Mouse (Mus musculus) kidney, adult 2 months (tissue): ENCODE data around the gene Fbxl20. TPM values are rescaled to one million over a fixed set of nuclear protein-coding genes. Genes with fewer than 3 reads are reported as not detected.
"Not testable (repeated sequence)": the region's sequence is repeated elsewhere in the genome, so short reads cannot be mapped to it uniquely, and the experiment has no call there.

Experiments
- DNase-seq: peaks from one replicate; pipeline ENCODE4 v3.0.0; 2021
- H3K27ac ChIP-seq: fragments of 200-500 bp; 2 replicates; pipeline ENCODE4 v1.5.1; 2012; ENCODE audit warnings: low read depth, low read length, control low read depth, inconsistent platforms; ENCODE audit not compliant: insufficient read depth
- H3K27me3 ChIP-seq: fragments of 200-500 bp; replicated peaks from 2 replicates; pipeline ENCODE4 v1.6.1; 2012; ENCODE audit warnings: mild to moderate bottlenecking, moderate library complexity, low read length, inconsistent platforms; ENCODE audit not compliant: control insufficient read depth, insufficient read depth
- H3K36me3 ChIP-seq: fragments of 200-500 bp; 2 replicates; pipeline ENCODE4 v1.6.1; 2012; ENCODE audit warnings: mild to moderate bottlenecking, moderate library complexity, low read length, inconsistent platforms; ENCODE audit not compliant: control insufficient read depth, insufficient read depth
- H3K4me1 ChIP-seq: fragments of 200-500 bp; 2 replicates; pipeline ENCODE4 v1.6.1; 2011; ENCODE audit warnings: low read length; ENCODE audit not compliant: control insufficient read depth, insufficient read depth
- H3K4me3 ChIP-seq: fragments of 200-500 bp; 2 replicates; pipeline ENCODE4 v1.5.1; 2011; ENCODE audit warnings: mild to moderate bottlenecking, low read depth, low read length, control low read depth; ENCODE audit not compliant: insufficient read depth
- CTCF ChIP-seq: fragments of 200-500 bp; conservative IDR thresholded peaks from 2 replicates; pipeline ENCODE4 v1.5.1; 2011; ENCODE audit warnings: low read depth, mild to moderate bottlenecking, control low read depth, low read length, moderate library complexity, mixed read lengths; ENCODE audit not compliant: insufficient read depth, insufficient read length
- POLR2A ChIP-seq: fragments of 200-500 bp; IDR thresholded peaks from one replicate; pipeline ENCODE4 v1.6.1; 2011; ENCODE audit warnings: low read depth, low read length, control low read depth
- WGBS: fragments of 180-500 bp; shearing (Covaris S2); methylation state at CpG from one replicate; pipeline ENCODE4 v1.1.7; 2018; 5-methylcytosine and 5-hydroxymethylcytosine counted together
- polyA plus RNA-seq: library from polyadenylated mRNA; depleted of rRNA; stranded (reverse); fragments of >200 nt; gene quantifications from 2 replicates; pipeline ENCODE4 v1.2.3, GENCODE M21; 2012; rRNA removed

Gene Fbxl20
- polyA plus RNA-seq: 15.3 and 17.4 TPM in 2 replicates

DNA sequence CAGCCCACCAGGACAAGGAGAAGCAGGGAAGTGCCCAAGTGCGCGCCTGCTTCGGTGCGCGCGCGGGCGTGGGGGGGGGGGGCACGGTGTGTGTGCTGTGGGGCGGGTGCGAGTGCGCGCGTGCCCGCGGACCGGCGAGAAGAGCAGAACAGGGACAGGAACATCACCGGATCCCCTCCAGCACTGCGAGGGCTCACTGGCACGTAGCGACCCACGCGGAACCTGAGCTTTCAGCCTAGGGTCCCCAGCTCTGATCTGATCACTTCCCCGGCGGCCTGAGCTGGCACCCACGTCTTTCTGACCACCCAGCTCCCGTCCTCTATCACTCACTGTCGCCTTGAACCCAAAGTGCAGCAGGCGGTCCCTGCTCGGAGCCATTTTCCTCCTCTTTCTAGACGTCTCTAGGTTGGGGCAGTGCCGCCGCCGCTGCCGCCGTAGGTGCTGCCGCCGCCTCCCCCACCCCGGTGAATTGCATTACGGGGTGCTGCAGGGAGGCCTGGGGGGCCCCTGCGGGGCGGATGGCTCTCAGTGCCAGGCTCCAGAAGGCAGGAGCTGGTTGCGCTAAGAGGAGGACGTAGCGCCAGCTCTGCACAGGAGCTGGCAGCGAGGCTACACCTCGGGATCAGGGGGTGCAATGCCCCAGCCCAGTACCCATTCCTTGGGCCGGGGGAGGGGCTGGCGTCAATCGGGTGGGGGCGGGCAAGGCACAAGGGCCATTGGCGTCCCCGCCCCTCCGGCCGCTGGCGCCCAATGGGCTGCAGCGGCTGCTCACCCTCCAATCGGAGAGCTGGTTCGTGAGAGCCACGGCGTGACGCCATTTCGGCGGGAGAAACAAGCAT, at the start of gene Fbxl20:
Gene Fbxl20 (minus strand): TSS at position 618 of the 839 bp plus-strand sequence.
- Histone ChIP-seq H3K4me1 (no peaks in the 10 kb centered on the region; the same call in 1 of the 2 replicates), H3K4me3 (peak within 1 kb of the TSS; percentile 73), H3K27ac (peak within 1 kb of the TSS; percentile 87), H3K27me3 (no peaks in the 10 kb centered on the region), H3K36me3 (peaks cover under 1% of the 10 kb centered on the region; the same call in 1 of the 2 replicates)
- TF ChIP-seq CTCF (no peak), POLR2A (no peak)
- 1% methylated on average over 50 of the region's 65 CpGs for WGBS
- DNase-seq: peak; percentile 96

DNA sequence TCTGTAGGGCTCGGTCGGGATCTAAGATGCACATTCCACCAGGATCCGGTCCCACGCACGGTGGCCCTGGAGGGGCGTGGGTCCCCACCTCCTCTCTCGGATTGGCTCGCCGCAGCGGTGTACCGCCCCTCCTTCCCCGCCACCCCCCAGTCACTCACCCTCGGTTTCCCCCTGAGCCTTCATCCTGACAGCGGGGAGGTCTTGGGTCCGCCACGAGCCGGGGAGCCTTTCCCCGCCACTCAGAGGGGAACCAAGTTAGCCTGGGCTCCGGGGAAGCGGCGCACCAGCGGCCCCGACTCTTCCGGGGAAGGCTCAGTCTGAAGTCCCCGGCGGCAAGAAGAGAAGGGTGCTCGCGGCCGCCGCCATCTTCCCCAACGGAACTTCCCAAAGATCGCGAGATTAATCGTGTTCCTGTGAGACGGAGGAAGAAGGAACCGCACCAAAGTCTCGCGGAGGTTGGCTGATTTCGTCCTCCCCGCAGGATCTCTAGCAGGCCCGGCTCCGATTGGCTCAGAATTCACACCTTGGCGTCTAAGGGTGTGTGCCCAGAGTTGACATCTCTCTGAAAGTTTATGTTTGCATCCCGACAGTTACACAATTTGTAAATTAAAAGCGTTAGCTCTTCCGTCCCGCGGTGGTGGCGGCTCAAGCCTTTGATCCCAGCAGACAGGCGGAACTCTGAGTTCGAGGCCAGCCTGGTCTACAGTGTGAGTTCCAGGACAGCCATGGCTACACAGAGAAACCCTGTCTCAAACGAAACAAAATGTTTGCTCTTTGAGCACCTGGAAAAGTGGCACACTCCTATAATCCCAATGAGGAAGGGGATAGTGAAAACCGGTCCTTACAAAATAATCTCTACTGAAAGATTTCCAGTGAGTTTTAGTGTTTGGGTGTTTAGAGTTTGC, 43.0 kb upstream of the Fbxl20 start, which contains the start of gene Med1:
Gene Med1 (minus strand): TSS at position 393 of the 905 bp plus-strand sequence.
- Histone ChIP-seq H3K36me3 (no peaks in the 10 kb centered on the region), H3K4me3 (peak within 1 kb of the TSS; percentile 66), H3K4me1 (peaks cover 2% of the 10 kb centered on the region; the same call in 1 of the 2 replicates), H3K27me3 (no peaks in the 10 kb centered on the region), H3K27ac (peak within 1 kb of the TSS; percentile 67)
- under 1% methylated on average over 52 of the region's 53 CpGs for WGBS
- DNase-seq: peak; percentile 97
- no peak for TF ChIP-seq CTCF
- peak; percentile 18 for TF ChIP-seq POLR2A

DNA sequence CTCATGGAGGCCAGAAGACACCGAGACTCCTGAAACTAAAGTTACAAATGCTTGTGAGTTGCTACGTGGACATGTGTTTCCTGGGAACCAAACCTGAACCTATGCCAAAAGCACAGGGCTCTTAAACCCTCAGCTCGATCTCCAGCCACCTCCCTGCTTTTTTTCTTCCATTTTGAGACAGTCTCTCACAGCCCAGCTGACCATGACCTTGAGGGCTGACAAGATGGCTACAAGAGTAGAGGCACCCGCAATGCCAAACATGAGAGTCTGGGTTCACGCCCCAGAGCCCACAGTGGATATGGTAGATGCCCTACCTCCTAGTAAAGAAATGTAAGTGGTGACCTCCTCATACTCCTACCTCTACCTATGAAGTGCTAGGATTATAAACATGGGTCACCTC, 40.6 kb upstream of the Fbxl20 start:
- DNase-seq: no peak
- Histone ChIP-seq H3K4me3 (no peak overlapping the region), H3K27me3 (no peaks in the 10 kb centered on the region), H3K27ac (no peak overlapping the region), H3K4me1 (peaks cover 2% of the 10 kb centered on the region; the same call in 1 of the 2 replicates), H3K36me3 (no peaks in the 10 kb centered on the region)
- TF ChIP-seq POLR2A (no peak), CTCF (no peak)
- 58% methylated on average over 5 of the region's 5 CpGs for WGBS

DNA sequence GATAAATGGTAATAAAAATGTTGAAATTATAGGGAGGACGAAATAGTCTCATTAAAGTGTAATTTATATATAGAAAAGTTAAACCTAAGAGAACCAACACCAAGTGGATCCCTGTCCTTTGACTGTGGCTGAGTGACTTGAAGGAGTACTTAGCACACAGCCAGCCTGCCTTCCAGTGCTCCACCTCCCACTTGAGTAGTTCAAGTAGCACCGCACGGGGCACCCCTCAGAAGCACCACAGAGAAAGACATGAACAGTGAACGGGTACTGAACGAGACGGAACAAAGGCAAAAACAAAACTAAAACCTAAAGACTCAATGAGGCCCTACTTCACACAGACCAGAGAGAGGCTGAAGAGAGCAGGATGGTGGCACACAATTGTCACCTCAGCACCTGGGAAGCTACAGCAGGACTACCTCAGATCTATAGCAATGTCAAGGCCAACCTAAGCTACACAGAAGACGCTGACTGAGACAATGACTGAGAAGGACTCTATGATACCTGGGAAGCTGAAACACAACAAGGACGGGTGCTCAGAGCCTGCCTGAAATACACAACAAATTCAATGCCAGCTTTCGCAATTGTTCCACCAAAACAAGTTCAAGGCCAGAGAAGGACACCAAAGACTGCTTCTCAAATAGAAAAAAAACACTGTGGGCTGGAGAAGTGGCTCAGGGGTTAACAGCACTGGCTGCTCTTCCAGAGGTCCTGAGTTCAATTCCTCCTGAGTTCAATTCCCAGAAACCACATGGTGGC, 37.6 kb upstream of the Fbxl20 start:
- Histone ChIP-seq H3K27me3 (no peaks in the 10 kb centered on the region), H3K27ac (no peak overlapping the region), H3K4me3 (no peak overlapping the region), H3K36me3 (no peaks in the 10 kb centered on the region; the same call in 1 of the 2 replicates), H3K4me1 (0 out of 2 replicates have a peak, but pooled peaks cover 2% of the 10 kb centered on the region)
- 84% methylated on average over 9 of the region's 9 CpGs for WGBS
- DNase-seq: no peak
- no peak for TF ChIP-seq CTCF
- no peak for TF ChIP-seq POLR2A

DNA sequence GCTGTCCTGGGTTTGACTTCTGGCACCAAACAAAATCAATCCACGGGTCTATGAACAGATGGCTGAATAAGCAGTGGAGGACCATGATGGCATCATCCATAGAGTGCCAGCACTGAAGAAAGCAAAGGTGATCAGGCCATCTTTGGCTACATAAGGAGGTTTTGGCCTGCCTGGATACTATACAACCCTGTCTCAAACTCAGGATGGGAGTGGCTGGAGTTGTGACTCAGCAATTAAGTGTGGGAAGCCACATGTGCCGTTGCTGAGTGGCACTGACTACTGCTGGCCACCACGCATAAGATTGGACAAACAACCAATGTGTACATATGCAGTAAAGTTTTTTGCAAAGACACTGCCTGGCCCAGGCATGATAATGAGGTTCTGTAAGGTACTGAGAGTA, 31.9 kb upstream of the Fbxl20 start:
- not testable (repeated sequence) for H3K27me3 ChIP-seq, H3K27ac ChIP-seq, H3K4me1 ChIP-seq, DNase-seq, H3K36me3 ChIP-seq, H3K4me3 ChIP-seq
- WGBS: 90% methylated on average over 3 of the region's 3 CpGs

DNA sequence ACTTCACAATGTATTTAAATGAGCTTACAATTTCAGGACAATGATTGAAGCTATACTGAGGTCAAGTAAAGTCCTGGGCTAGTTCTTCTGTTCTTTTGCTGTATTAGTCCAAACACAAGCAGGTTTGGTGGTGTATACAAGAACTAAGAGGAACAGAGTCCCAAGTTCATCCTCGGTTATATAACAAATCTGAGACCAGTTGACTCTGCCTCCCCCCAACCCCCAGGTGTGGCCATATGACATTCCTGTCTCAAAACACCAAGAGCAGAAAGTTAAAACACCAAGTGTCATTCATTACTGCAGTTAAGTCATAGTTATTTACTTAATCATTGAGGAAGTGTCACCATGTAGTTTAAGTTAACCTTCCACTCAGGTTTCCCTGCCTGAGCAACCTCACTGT, 18.2 kb upstream of the Fbxl20 start:
- Histone ChIP-seq H3K27me3 (no peaks in the 10 kb centered on the region), H3K36me3 (peaks cover 13% of the 10 kb centered on the region), H3K4me1 (no peaks in the 10 kb centered on the region), H3K4me3 (no peak overlapping the region), H3K27ac (no peak overlapping the region)
- 59% methylated on average over 1 of the region's 1 CpGs for WGBS
- DNase-seq: peak; percentile 67
- no peak for TF ChIP-seq CTCF
- no peak for TF ChIP-seq POLR2A
